Mouse (Mus musculus) urinary bladder, postnatal 0 days (tissue): Measurements from ENCODE around the gene Olfr1162. TPM values are rescaled to one million over a fixed set of nuclear protein-coding genes. Genes with fewer than 3 reads are reported as not detected.

Experiments
- polyA plus RNA-seq: library from polyadenylated mRNA; unstranded; fragments of >200 nt; fragmentation: Nextera tagmentation; extraction: Ambion mirVana; gene quantifications from 2 replicates; pipeline ENCODE4 v1.2.1, GENCODE M21; 2015

The Olfr1162 gene
- polyA plus RNA-seq = not detected in 2 replicates

DNA sequence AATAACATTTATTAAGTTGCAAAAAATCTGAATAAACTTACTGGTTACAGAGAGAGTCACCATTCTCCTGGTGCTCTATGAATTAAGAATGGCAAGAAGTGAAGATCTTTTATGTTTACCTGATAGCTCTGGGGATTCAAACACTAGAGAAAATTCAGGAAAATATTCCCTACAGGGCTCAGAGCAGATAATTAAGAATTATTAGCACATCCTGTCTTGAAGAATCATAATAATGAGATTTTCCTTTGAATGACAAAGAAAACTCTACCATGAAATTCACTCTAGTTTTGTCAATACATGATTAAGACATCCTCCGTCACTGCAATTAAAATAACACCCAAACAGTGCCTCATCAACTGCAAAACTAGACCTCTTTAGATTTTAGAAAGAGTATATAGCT lies at the start of gene Olfr1162:
Gene Olfr1162, minus strand, starts transcription at position 101 of the 400 bp plus-strand sequence.

DNA sequence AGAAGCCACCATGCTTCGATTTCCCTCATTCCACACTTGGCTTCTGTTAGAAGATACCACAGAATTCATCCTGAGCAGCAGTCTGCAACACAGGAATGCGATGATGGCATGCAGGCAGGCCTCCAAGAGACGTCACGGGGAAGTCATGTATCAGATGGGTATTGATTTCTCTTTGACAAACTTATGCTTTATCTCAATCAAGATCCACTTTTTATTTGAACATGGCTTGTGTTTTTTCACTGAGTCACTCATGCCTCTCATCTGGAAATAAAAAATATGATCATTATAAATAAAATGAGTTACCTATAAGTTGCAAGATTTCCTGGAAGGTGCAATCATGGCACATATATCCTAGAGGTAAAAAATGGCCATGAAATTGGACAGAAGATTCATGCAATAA lies 42.9 kb upstream of the Olfr1162 start, which contains the start of gene Olfr1164:
Gene Olfr1164, minus strand, starts transcription at position 101 of the 400 bp plus-strand sequence.

DNA sequence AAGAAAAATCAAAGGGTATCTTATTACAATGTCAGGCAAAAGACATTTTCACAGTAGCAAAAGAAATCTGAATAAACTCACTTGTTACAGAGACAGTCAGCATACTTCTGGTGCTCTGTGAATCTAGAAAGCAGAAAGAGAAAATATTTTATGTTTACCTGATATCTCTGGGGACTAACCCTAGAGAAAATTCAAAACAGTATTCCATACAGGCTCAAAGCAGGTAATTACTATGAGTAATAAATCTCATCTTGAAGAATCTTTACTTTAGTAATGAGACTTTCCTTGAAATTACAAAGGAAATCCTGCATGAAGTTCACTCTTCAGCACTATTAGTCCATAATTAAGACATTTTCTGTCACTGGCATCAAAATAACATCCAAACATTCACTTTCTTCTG lies 20.8 kb upstream of the Olfr1162 start, which contains the start of gene Olfr1163:
Gene Olfr1163, minus strand, starts transcription at position 101 of the 400 bp plus-strand sequence.

DNA sequence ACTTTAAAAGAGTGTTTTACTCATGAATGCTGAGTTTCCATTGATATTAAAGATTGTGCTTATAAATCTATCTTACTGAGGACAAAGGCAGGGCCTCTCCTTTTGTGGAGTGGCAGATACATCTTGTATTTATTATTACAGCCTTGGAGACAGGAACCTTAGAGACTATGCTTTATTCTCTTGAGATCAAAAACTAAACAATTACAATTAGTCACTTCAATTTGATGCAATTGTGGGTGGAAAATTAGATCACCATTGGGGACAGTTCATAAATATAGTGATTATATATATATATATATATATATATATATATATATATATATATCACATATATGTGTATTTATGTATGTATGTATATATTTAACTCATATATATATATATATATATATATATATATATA lies 13.3 kb downstream of the Olfr1162 start, which contains the start of gene Olfr73:
Gene Olfr73, minus strand, starts transcription at position 101 of the 400 bp plus-strand sequence.

DNA sequence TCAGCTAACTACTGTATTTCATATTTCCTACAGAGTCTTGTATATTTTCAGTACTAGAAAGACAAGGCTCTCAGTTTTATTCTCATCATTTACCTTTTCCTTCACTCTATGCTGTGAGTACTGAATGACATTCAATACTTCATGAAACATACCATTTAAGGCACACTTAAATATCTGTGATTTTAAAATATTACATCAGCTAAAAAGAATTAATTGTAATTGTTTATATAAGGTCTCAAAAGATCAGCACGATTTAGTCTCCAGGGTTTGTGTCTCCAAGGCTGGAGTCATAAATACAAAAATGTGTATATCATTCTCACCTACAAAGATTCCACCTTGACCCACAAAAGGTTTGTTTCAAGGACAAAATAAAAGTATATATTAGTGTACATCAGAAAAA lies 28.5 kb downstream of the Olfr1162 start, which contains the start of gene Olfr1161:
Gene Olfr1161, plus strand, starts transcription at position 301 of the 400 bp plus-strand sequence.

DNA sequence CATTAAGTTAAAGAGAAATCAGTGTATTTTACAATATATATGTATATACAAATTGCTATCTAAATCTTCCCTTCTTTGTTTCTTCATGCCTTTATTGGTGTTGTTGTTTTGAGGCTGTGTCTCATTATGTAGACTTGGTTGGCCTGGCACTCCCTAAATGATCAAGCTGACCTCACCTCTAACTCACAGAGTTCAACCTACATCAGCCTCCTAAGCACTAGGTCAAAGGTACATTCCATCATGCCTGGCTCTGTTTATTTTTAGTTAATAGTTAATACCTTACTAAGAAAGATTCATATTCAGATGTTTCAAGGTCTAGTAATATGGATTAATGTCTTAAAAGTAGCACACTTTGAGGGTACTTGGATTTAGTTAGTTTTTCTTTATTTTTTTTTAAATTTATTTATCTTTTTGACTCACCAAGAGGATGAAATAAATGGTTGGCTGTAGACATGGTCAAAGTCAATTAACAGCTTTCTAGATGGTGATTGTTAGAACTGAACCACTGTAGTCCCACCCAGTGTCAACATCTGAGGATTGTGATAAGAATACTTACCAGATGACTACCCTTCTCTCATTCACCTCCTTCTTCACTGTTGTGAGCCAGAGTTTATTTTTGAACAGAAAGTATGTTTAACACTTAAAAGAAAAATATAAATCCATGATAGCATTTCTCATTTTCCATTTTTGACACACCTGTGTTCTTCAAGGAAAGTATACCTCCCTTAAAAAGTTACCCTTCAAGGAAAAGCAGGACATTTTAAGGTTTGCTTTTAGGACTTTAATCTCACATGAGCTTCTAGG lies 43.2 kb downstream of the Olfr1162 start, which contains the start of gene Olfr1160:
Gene Olfr1160, minus strand, starts transcription at position 754 of the 804 bp plus-strand sequence.

Other genes starting within 250 kb of the Olfr1162 start
- gene Olfr1145, start 241.3 kb downstream of the Olfr1162 start, polyA plus RNA-seq = not detected in 2 replicates
- not detected in 2 replicates for gene Olfr1148, start 220.6 kb downstream of the Olfr1162 start, polyA plus RNA-seq
- gene Olfr1150-ps1, start 207.1 kb downstream of the Olfr1162 start, polyA plus RNA-seq = not detected in 2 replicates
- not detected in 2 replicates for gene Olfr1151, start 195.3 kb downstream of the Olfr1162 start, polyA plus RNA-seq
- gene Olfr1152, start 184.6 kb downstream of the Olfr1162 start, polyA plus RNA-seq = not detected in 2 replicates
- not detected in 2 replicates for gene Olfr1153, start 156.2 kb downstream of the Olfr1162 start, polyA plus RNA-seq
- not detected in 2 replicates for gene Olfr1154, start 146.0 kb downstream of the Olfr1162 start, polyA plus RNA-seq
- gene Olfr1155, start 106.0 kb downstream of the Olfr1162 start, polyA plus RNA-seq = not detected in 2 replicates
- gene Olfr1156, start 98.0 kb downstream of the Olfr1162 start, polyA plus RNA-seq = not detected in 2 replicates
- gene Olfr1157, start 82.8 kb downstream of the Olfr1162 start, polyA plus RNA-seq = not detected in 2 replicates
- gene Olfr74, start 76.5 kb downstream of the Olfr1162 start, polyA plus RNA-seq = not detected in 2 replicates
- gene Olfr1158, start 61.0 kb downstream of the Olfr1162 start, polyA plus RNA-seq = not detected in 2 replicates
- not detected in 2 replicates for gene Olfr1160, start 42.9 kb downstream of the Olfr1162 start, polyA plus RNA-seq
- not detected in 2 replicates for gene Olfr1161, start 28.4 kb downstream of the Olfr1162 start, polyA plus RNA-seq
- 0.05 TPM in 1 of 2 replicates, not detected in the other for gene Olfr73, start 13.4 kb downstream of the Olfr1162 start, polyA plus RNA-seq
- gene Olfr1163, start 20.7 kb upstream of the Olfr1162 start, polyA plus RNA-seq = not detected in 2 replicates
- not detected in 2 replicates for gene Olfr1164, start 42.8 kb upstream of the Olfr1162 start, polyA plus RNA-seq
- gene Olfr1166, start 77.1 kb upstream of the Olfr1162 start, polyA plus RNA-seq = not detected in 2 replicates
- not detected in 2 replicates for gene Olfr1167, start 104.1 kb upstream of the Olfr1162 start, polyA plus RNA-seq
- gene Olfr1168, start 130.8 kb upstream of the Olfr1162 start, polyA plus RNA-seq = not detected in 2 replicates
- not detected in 2 replicates for gene Olfr1170, start 177.2 kb upstream of the Olfr1162 start, polyA plus RNA-seq
- not detected in 2 replicates for gene Olfr1173, start 228.7 kb upstream of the Olfr1162 start, polyA plus RNA-seq